Mouse (Mus musculus) cortical plate, adult 2 months (tissue): ENCODE measurements around the gene Cfap57.

Experiments used
- CTCF ChIP-seq: fragments of 200-500 bp; IDR thresholded peaks from 2 replicates; pipeline ENCODE4 v1.5.1; 2011; ENCODE audit warnings: mild to moderate bottlenecking, control low read depth, low read length; ENCODE audit not compliant: insufficient read depth; ENCODE audit errors: extremely low read depth
- POLR2A ChIP-seq: fragments of 200-500 bp; IDR thresholded peaks from 2 replicates; pipeline ENCODE4 v1.6.1; 2011; ENCODE audit warnings: mild to moderate bottlenecking, low read length, control low read depth; ENCODE audit not compliant: insufficient read depth; ENCODE audit errors: extremely low read depth

DNA sequence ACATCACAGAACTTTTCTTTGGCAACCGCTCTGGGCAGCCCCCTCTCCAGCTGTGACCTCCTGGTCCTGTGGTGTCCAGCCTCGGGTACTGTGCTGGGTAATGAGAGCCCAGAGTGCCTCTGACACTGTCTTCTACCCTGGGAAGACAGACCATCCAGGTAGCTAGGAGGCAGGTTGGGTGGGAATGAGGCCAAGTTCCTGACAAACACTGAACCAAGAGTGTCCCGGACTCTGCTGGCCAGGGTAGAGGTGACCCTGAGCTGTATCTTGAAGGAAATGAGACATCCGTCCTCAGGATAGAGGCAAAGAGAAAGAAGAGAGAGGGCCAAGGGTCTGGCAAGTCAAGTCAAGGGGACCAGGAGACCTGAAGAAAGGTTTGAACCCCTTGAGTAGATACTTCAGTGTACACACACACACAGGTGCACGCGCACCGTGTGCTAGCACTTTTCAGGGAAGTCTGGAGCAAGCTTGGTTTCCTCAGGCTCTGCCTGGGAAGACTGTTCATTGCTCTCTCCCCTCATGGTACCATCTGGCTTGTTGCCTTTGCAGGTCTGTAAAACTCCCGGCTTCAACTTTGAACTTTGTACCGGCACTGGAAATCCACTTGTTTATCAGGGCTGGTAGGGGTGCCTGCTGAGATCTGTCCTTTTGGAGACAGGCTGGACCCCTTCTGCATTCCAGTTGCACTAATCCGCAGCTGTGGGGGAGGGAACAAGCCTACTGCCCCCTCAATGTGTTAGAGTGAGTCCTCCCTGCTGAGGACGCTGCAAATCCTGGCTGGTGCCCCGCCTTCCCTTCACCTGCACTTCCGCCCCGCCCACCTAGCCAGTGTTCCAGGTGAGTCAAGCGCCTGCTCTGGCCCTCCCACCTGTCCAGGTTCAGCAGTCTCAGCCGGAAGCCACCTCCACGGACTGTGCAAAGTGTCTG lies 93.9 kb downstream of the Cfap57 start, which contains the start of gene 2610528J11Rik:
- TF ChIP-seq POLR2A (no peak), CTCF (no peak)
